Mouse (Mus musculus) cortical plate, adult 2 months (tissue): ENCODE data around the gene Rnf182.

ENCODE experiments used
- CTCF ChIP-seq: fragments of 200-500 bp; IDR thresholded peaks from 2 replicates; pipeline ENCODE4 v1.5.1; 2011; ENCODE audit warnings: mild to moderate bottlenecking, control low read depth, low read length; ENCODE audit not compliant: insufficient read depth; ENCODE audit errors: extremely low read depth
- POLR2A ChIP-seq: fragments of 200-500 bp; IDR thresholded peaks from 2 replicates; pipeline ENCODE4 v1.6.1; 2011; ENCODE audit warnings: mild to moderate bottlenecking, low read length, control low read depth; ENCODE audit not compliant: insufficient read depth; ENCODE audit errors: extremely low read depth

- no peak for TF ChIP-seq CTCF
- no peak for TF ChIP-seq POLR2A
Measured at GRCm38 (mm10) chr13:43711708-43712314, 96.3 kb downstream of the Rnf182 start.
